Mouse (Mus musculus): Measurements from ENCODE around the gene Hapln1.

DNA sequence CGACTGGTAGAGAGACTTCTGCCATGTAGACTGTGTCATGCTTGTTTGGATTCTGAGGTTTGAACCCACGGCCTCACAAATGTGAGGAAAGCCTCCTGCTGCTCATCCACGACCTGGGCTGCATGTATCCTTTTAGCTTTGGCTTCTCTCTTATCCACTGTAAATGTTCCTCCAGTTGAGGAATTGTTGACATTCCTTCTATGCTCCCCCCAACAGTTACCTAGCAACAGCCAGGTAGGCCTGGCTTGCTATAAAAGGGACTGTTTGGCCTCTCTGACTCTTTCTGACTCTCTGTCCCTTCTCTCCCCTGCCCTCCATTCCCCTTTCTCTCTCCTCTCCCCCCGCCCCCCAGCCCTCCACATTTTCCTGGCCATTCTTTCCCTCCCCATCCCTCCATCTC is 9.9 kb downstream of the Hapln1 start:
- no peak for TF ChIP-seq CHD2 (IDR thresholded peaks at IDR 0.05; ENCODE audit: low read depth, low read length)
- no peak for TF ChIP-seq ZNF384 (IDR thresholded peaks at IDR 0.05; ENCODE audit: low read depth, low read length)
- no peak for TF ChIP-seq HCFC1 (IDR thresholded peaks at IDR 0.05; ENCODE audit: borderline replicate concordance, insufficient read depth, low read length)

Data from ES-E14 (cell line).